24 mouse cellular contexts compared by ENCODE assay signal in genomic region chr1:163307706-163308105, GRCm38 (mm10). TPM values are rescaled to one million over a fixed set of nuclear protein-coding genes. Genes with fewer than 3 reads are reported as not detected.
DNase-seq lines count a peak whose midpoint lies in the region; ATAC-seq and TF ChIP-seq lines count a peak whose summit lies in the region.
"Had no signal": no experiment of that assay in that cellular context is flagged by ENCODE, and none has a peak within 500 bp of the region (broad histone marks: within the 10 kb centered on the region; RNA-seq: fewer than 3 reads in every experiment).

No protein-coding gene starts in this region.

- no peak overlapping the region for H3K9ac ChIP-seq in hindbrain, postnatal 0 days (replicated peaks; ENCODE audit: low read length)
- H3K9ac ChIP-seq in embryonic facial prominence, embryonic 11.5 days (replicated peaks; ENCODE audit: low read length) = peak overlapping the region; percentile 99
- H3K9ac ChIP-seq in limb, embryonic 12.5 days (replicated peaks) = peak overlapping the region; percentile 100
- H3K9ac ChIP-seq: forebrain, postnatal 0 days; lung, embryonic 14.5 days; stomach, embryonic 15.5 days had no signal

- H3K27me3 ChIP-seq in hindbrain, embryonic 10.5 days (ENCODE audit: insufficient read depth, poor library complexity, severe bottlenecking) = peaks cover 81% of the 10 kb centered on the region
- H3K27me3 ChIP-seq in hindbrain, postnatal 0 days (ENCODE audit: insufficient read depth, low read length) = peaks cover 45% of the 10 kb centered on the region
- H3K27me3 ChIP-seq in embryonic facial prominence, embryonic 11.5 days (ENCODE audit: control insufficient read depth, insufficient read depth, low read length) = no peaks in the 10 kb centered on the region
- H3K27me3 ChIP-seq in limb, embryonic 12.5 days = no peaks in the 10 kb centered on the region

- H3K27ac ChIP-seq in hindbrain, embryonic 10.5 days = no peak overlapping the region
- H3K27ac ChIP-seq in hindbrain, postnatal 0 days = no peak overlapping the region
- H3K27ac ChIP-seq in brown adipose tissue, adult 24 weeks (replicated peaks; ENCODE audit: low read depth, low read length) = peak overlapping the region; percentile 21; the same call in 1 of the 2 replicates
- peak overlapping the region; percentile 100 for H3K27ac ChIP-seq in embryonic facial prominence, embryonic 11.5 days (replicated peaks; ENCODE audit: low read depth, low read length)
- H3K27ac ChIP-seq in limb, embryonic 12.5 days = peak overlapping the region; percentile 100
- H3K27ac ChIP-seq: heart, adult 2 months; stomach, embryonic 15.5 days had no signal

- peak overlapping the region; percentile 1; the same call in 1 of the 2 replicates for H3K4me3 ChIP-seq in hindbrain, embryonic 10.5 days
- H3K4me3 ChIP-seq in hindbrain, postnatal 0 days (ENCODE audit: low read length) = no peak overlapping the region
- H3K4me3 ChIP-seq in brown adipose tissue, adult 24 weeks (ENCODE audit: insufficient read depth, low read depth, low read length) = no peak overlapping the region
- peak overlapping the region; percentile 87 for H3K4me3 ChIP-seq in embryonic facial prominence, embryonic 11.5 days (ENCODE audit: low read depth, low read length)
- H3K4me3 ChIP-seq in limb, embryonic 12.5 days (replicated peaks) = peak overlapping the region; percentile 95
- H3K4me3 ChIP-seq: heart, adult 2 months; stomach, embryonic 15.5 days had no signal

- intact Hi-C loops in heart, postnatal 14 days (cut with DNase I) = no loop called here

- H3K4me1 ChIP-seq in hindbrain, embryonic 10.5 days (replicated peaks) = peaks cover 27% of the 10 kb centered on the region
- H3K4me1 ChIP-seq in hindbrain, postnatal 0 days (ENCODE audit: insufficient read depth, low read length) = no peaks in the 10 kb centered on the region; the same call in 1 of the 2 replicates
- H3K4me1 ChIP-seq in brown adipose tissue, adult 24 weeks (ENCODE audit: control insufficient read depth, insufficient read depth, insufficient read length, low read length) = no peaks in the 10 kb centered on the region
- H3K4me1 ChIP-seq in embryonic facial prominence, embryonic 11.5 days (ENCODE audit: control insufficient read depth, insufficient read depth, low read length) = no peaks in the 10 kb centered on the region; the same call in 1 of the 2 replicates
- H3K4me1 ChIP-seq in limb, embryonic 12.5 days (replicated peaks) = peaks cover 60% of the 10 kb centered on the region

- H3K36me3 ChIP-seq in hindbrain, embryonic 10.5 days = no peaks in the 10 kb centered on the region
- no peaks in the 10 kb centered on the region for H3K36me3 ChIP-seq in hindbrain, postnatal 0 days (ENCODE audit: insufficient read depth, low read length)
- H3K36me3 ChIP-seq in embryonic facial prominence, embryonic 11.5 days (replicated peaks; ENCODE audit: control insufficient read depth, insufficient read depth, low read depth, low read length) = no peaks in the 10 kb centered on the region; the same call in 1 of the 2 replicates
- peaks cover 36% of the 10 kb centered on the region; the same call in 1 of the 2 replicates for H3K36me3 ChIP-seq in limb, embryonic 12.5 days
- H3K36me3 ChIP-seq: stomach, embryonic 15.5 days had no signal

- 9% methylated on average over 11 of the region's 11 CpGs for WGBS in hindbrain, embryonic 10.5 days
- 30% methylated on average over 11 of the region's 11 CpGs for WGBS in hindbrain, postnatal 0 days
- WGBS in embryonic facial prominence, embryonic 11.5 days = 11% methylated on average over 11 of the region's 11 CpGs
- 11% methylated on average over 11 of the region's 11 CpGs for WGBS in limb, embryonic 12.5 days

- TF ChIP-seq CTCF in hindbrain, postnatal 0 days (IDR thresholded peaks at IDR 0.05; ENCODE audit: low read depth) = no peak

- DNase-seq in hindbrain, embryonic 10.5 days (ENCODE audit: low spot score) = peak; percentile 33
- no peak for DNase-seq in hindbrain, postnatal 0 days (ENCODE audit: low spot score)
- DNase-seq in embryonic facial prominence, embryonic 11.5 days (ENCODE audit: low spot score) = peak; percentile 33
- DNase-seq in heart, postnatal 14 days = no peak
- no peak for DNase-seq in adrenal gland, postnatal 14 days
- DNase-seq: adrenal gland, postnatal 25 days; B cell, adult 2 months; cerebellum, adult 8-10 months; forebrain, postnatal 0 days; gastrocnemius, postnatal 10 days; heart, adult 2 months; kidney, adult 2 months; kidney, postnatal 25 days; lung, embryonic 14.5 days; spleen, adult 18-20 months had no signal

- H3K4me2 ChIP-seq in hindbrain, postnatal 0 days (ENCODE audit: low read depth, low read length) = no peak overlapping the region
- peak overlapping the region; percentile 64 for H3K4me2 ChIP-seq in embryonic facial prominence, embryonic 11.5 days (ENCODE audit: low read depth, low read length)
- peak overlapping the region; percentile 83 for H3K4me2 ChIP-seq in limb, embryonic 12.5 days
- H3K4me2 ChIP-seq: stomach, embryonic 15.5 days had no signal

- no peaks in the 10 kb centered on the region for H3K9me3 ChIP-seq in hindbrain, embryonic 10.5 days
- no peaks in the 10 kb centered on the region for H3K9me3 ChIP-seq in hindbrain, postnatal 0 days (ENCODE audit: low read length)
- H3K9me3 ChIP-seq in embryonic facial prominence, embryonic 11.5 days (replicated peaks; ENCODE audit: control insufficient read depth, low read length) = no peaks in the 10 kb centered on the region
- H3K9me3 ChIP-seq in limb, embryonic 12.5 days = no peaks in the 10 kb centered on the region
- H3K9me3 ChIP-seq: stomach, embryonic 15.5 days had no signal

- no peak for ATAC-seq in hindbrain, postnatal 0 days
- no peak for ATAC-seq in embryonic facial prominence, embryonic 11.5 days (replicated peaks; ENCODE audit: insufficient number of reproducible peaks, low FRiP score, low TSS enrichment, low read depth)
- no peak for ATAC-seq in limb, embryonic 12.5 days (ENCODE audit: insufficient number of reproducible peaks, insufficient read depth, low FRiP score, low TSS enrichment, low read depth)
- ATAC-seq in inflammation-experienced regulatory T-cells, adult 6 months = no peak
- ATAC-seq: activated CD4-positive, CD25-positive, alpha-beta regulatory T cell, adult 4 months; forebrain, postnatal 0 days; hindbrain, embryonic 16.5 days; midbrain, embryonic 16.5 days; Patski had no signal

RNA-seq across cellular contexts. Expression of gene Prrx1, which starts 5.8 kb away (rescaled TPM):
- polyA plus RNA-seq in hindbrain, embryonic 10.5 days (2016; fragmentation: Nextera tagmentation; extraction: Ambion mirVana) = 28.9 and 33.1 TPM in 2 replicates
- 3.7 and 4.8 TPM in 2 replicates for total RNA-seq in hindbrain, postnatal 0 days (2014; rRNA removed)
- polyA plus RNA-seq in hindbrain, postnatal 0 days (2015; fragmentation: Nextera tagmentation; extraction: Ambion mirVana) = 4.4 and 4.9 TPM in 2 replicates
- 10.2 and 10.3 TPM in 2 replicates for polyA plus RNA-seq in brown adipose tissue, adult 24 weeks (2012; ENCODE audit: insufficient read depth, insufficient read length, missing spikeins)
- polyA plus RNA-seq in embryonic facial prominence, embryonic 11.5 days (2014; fragmentation: Nextera tagmentation; extraction: Ambion mirVana) = 126 and 145 TPM in 2 replicates
- 194 and 204 TPM in 2 replicates for polyA plus RNA-seq in limb, embryonic 12.5 days (2016; fragmentation: Nextera tagmentation; extraction: Ambion mirVana)
- 10 to 100 TPM; 30.5 to 31.9 TPM for total RNA-seq in heart, postnatal 14 days (2021)
- total RNA-seq in adrenal gland, postnatal 14 days (2021) = 9.8 and 11.2 TPM in 2 replicates
- not detected for polyA plus RNA-seq in inflammation-experienced regulatory T-cells, adult 6 months (2017; shearing (Covaris generic))
- total RNA-seq: common myeloid progenitor, adult 5-6 weeks had no signal

Comparison
In these comparisons a context has a peak if more than half of its experiments do, and no peak if none do; other contexts are left out.
1. DNase-seq: peak in hindbrain, embryonic 10.5 days (single experiment) and embryonic facial prominence, embryonic 11.5 days (single experiment); none in hindbrain, postnatal 0 days (single experiment), heart, postnatal 14 days (0 of 2) and adrenal gland, postnatal 14 days (single experiment).
2. H3K4me3 ChIP-seq: peak in hindbrain, embryonic 10.5 days (single experiment), embryonic facial prominence, embryonic 11.5 days (single experiment) and limb, embryonic 12.5 days (single experiment); none in hindbrain, postnatal 0 days (single experiment) and brown adipose tissue, adult 24 weeks (single experiment).
3. H3K27ac ChIP-seq: peak in brown adipose tissue, adult 24 weeks (single experiment), embryonic facial prominence, embryonic 11.5 days (single experiment) and limb, embryonic 12.5 days (single experiment); none in hindbrain, embryonic 10.5 days (single experiment) and hindbrain, postnatal 0 days (single experiment).